Mouse (Mus musculus) erythroblast, adult 5-6 weeks (primary cell): ENCODE measurements around the gene Dctpp1. TPM values are rescaled to one million over a fixed set of nuclear protein-coding genes. Genes with fewer than 3 reads are reported as not detected.

Experiments used
- ATAC-seq: replicated peaks from 2 replicates; pipeline ENCODE4 v1.8.0; 2016; ENCODE audit warnings: moderate number of reproducible peaks, mild to moderate bottlenecking, moderate TSS enrichment, inconsistent platforms; ENCODE audit not compliant: poor library complexity, low FRiP score, severe bottlenecking
- total RNA-seq, 2 experiments: library from RNA; stranded (forward) in 1 of 2; stranded (reverse) in 1 of 2; fragments of 150-400 nt in 1 of 2; fragments of 200-764, 138-1000 nt in 1 of 2; gene quantifications; 2 replicates each; pipeline versions ENCODE4 v1.2.3 to v1.2.4; 2015 to 2017; ENCODE audit warnings: low replicate concordance in 2 of 2

Dctpp1 gene
- 14.0 and 24.8 TPM in 2 replicates for total RNA-seq (2015; ENCODE audit: low replicate concordance)
- 2.0 and 8.6 TPM in 2 replicates for total RNA-seq (2017; ENCODE audit: low replicate concordance)

GRCm38 (mm10) chr7:127260309-127261111, at the start of gene Dctpp1:
Gene Dctpp1 (minus strand): TSS chr7:127260709.
- peak; percentile 93 for ATAC-seq

GRCm38 (mm10) chr7:127309951-127310350, 49.4 kb upstream of the Dctpp1 start:
- no peak for ATAC-seq

GRCm38 (mm10) chr7:127308887-127309286, 48.4 kb upstream of the Dctpp1 start:
- peak; percentile 75 for ATAC-seq

GRCm38 (mm10) chr7:127308431-127308830, 47.9 kb upstream of the Dctpp1 start:
- ATAC-seq, result no peak

- ATAC-seq, result 0 out of 2 replicates have a peak, but pooled peaks have one; percentile 10
These were observed 37.2 kb upstream of the Dctpp1 start for GRCm38 (mm10) chr7:127297586-127298193.

GRCm38 (mm10) chr7:127296786-127297555, 36.5 kb upstream of the Dctpp1 start:
- no peak for ATAC-seq

GRCm38 (mm10) chr7:127296098-127296497, 35.6 kb upstream of the Dctpp1 start, which contains the start of gene Itgal:
Gene Itgal (plus strand): TSS chr7:127296260.
- no peak for ATAC-seq

GRCm38 (mm10) chr7:127290142-127290541, 29.6 kb upstream of the Dctpp1 start:
- ATAC-seq, result no peak

- ATAC-seq, result no peak
These were observed 28.8 kb upstream of the Dctpp1 start for GRCm38 (mm10) chr7:127289306-127289705.

- ATAC-seq, result no peak
These were observed 27.4 kb upstream of the Dctpp1 start for GRCm38 (mm10) chr7:127287940-127288339.

GRCm38 (mm10) chr7:127285154-127285553, 24.6 kb upstream of the Dctpp1 start:
- 0 out of 2 replicates have a peak, but pooled peaks have one; percentile 66 for ATAC-seq

- no peak for ATAC-seq
These were observed 21.7 kb upstream of the Dctpp1 start for GRCm38 (mm10) chr7:127282190-127282589.

- no peak for ATAC-seq
These were observed 20.6 kb upstream of the Dctpp1 start for GRCm38 (mm10) chr7:127281114-127281513.

GRCm38 (mm10) chr7:127280092-127280491, 19.6 kb upstream of the Dctpp1 start:
- no peak for ATAC-seq

GRCm38 (mm10) chr7:127278311-127278710, 17.8 kb upstream of the Dctpp1 start:
- no peak for ATAC-seq

GRCm38 (mm10) chr7:127276519-127276961, 16.0 kb upstream of the Dctpp1 start:
- ATAC-seq, result no peak

GRCm38 (mm10) chr7:127273925-127274789, 13.6 kb upstream of the Dctpp1 start, which contains the start of gene Sephs2:
Gene Sephs2 (minus strand): TSS chr7:127274055.
- ATAC-seq, result peak; percentile 90

GRCm38 (mm10) chr7:127273118-127273923, 12.8 kb upstream of the Dctpp1 start:
- peak; percentile 50 for ATAC-seq
